ENCODE assay signal across 15 mouse cellular contexts in the genomic region with DNA sequence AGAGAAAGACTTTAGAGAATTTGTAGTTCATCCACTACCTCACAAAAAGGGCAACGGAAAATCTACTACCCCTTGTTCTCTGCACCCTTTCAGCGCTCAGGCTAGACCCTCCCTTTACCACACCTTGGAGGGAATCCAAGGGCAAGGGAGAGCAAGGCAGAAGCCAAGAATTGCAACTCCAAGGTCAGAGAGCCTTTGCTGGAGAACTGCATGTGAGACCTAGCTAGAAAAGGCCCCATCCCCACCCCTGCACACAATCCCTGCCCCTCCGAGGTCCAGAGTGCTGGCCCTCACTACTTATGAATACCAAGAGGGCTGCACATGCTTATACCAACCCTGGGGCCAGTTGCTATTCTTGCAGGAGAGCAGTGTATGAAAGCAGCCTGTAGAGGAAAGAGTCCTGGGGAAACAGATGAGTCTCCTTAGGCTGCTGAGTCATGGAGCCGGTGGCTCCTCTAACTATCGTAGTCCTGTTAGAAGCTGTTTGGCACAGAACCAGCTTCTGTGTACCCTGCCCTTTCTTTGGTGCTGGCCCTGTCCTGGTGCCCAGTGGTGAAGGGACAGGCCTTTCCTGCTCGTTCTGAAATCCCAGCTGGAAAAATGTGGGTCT.
DNase-seq lines count a peak whose midpoint lies in the region; ATAC-seq and TF ChIP-seq lines count a peak whose summit lies in the region.
"Had no signal": no experiment of that assay in that cellular context is flagged by ENCODE, and none has a peak within 500 bp of the region (broad histone marks: within the 10 kb centered on the region; RNA-seq: fewer than 3 reads in every experiment).

No protein-coding gene starts in this region.

- intact Hi-C loops in left cerebral cortex, postnatal 10 days (cut with DNase I), result no loop called here

- no peaks in the 10 kb centered on the region for H3K9me3 ChIP-seq in forebrain, postnatal 0 days (ENCODE audit: low read length)
- H3K9me3 ChIP-seq in forebrain, embryonic 14.5 days (replicated peaks; ENCODE audit: control insufficient read depth, low read length), result no peaks in the 10 kb centered on the region
- no peaks in the 10 kb centered on the region for H3K9me3 ChIP-seq in midbrain, embryonic 13.5 days
- H3K9me3 ChIP-seq in midbrain, embryonic 11.5 days (ENCODE audit: control insufficient read depth, low read length), result no peaks in the 10 kb centered on the region
- H3K9me3 ChIP-seq: forebrain, embryonic 15.5 days; heart, embryonic 15.5 days; hindbrain, embryonic 15.5 days; limb, embryonic 15.5 days; lung, embryonic 15.5 days; stomach, embryonic 15.5 days had no signal

- no peaks in the 10 kb centered on the region; the same call in 1 of the 2 replicates for H3K27me3 ChIP-seq in forebrain, postnatal 0 days (ENCODE audit: insufficient read depth, low read length)
- H3K27me3 ChIP-seq in forebrain, embryonic 14.5 days (replicated peaks; ENCODE audit: control insufficient read depth, insufficient read depth, low read length), result no peaks in the 10 kb centered on the region
- H3K27me3 ChIP-seq in midbrain, embryonic 13.5 days, result no peaks in the 10 kb centered on the region
- H3K27me3 ChIP-seq in midbrain, embryonic 11.5 days (ENCODE audit: control insufficient read depth, insufficient read depth, low read length), result no peaks in the 10 kb centered on the region
- H3K27me3 ChIP-seq: forebrain, embryonic 15.5 days; heart, embryonic 15.5 days; hindbrain, embryonic 15.5 days; limb, embryonic 15.5 days; lung, embryonic 15.5 days; stomach, embryonic 15.5 days had no signal

- H3K4me3 ChIP-seq in forebrain, postnatal 0 days (ENCODE audit: low read depth, low read length), result no peak overlapping the region
- H3K4me3 ChIP-seq in forebrain, embryonic 14.5 days (ENCODE audit: low read depth, low read length), result no peak overlapping the region
- H3K4me3 ChIP-seq in midbrain, embryonic 13.5 days (replicated peaks), result no peak overlapping the region
- no peak overlapping the region for H3K4me3 ChIP-seq in midbrain, embryonic 11.5 days (ENCODE audit: low read depth, low read length)
- H3K4me3 ChIP-seq: forebrain, embryonic 15.5 days; heart, embryonic 15.5 days; hindbrain, embryonic 15.5 days; limb, embryonic 15.5 days; lung, embryonic 15.5 days; stomach, embryonic 15.5 days had no signal

- no peak for ATAC-seq in forebrain, postnatal 0 days
- no peak for ATAC-seq in forebrain, embryonic 14.5 days
- 0 out of 2 replicates have a peak, but pooled peaks have one; percentile 17 for ATAC-seq in midbrain, embryonic 13.5 days
- no peak for ATAC-seq in midbrain, embryonic 11.5 days (ENCODE audit: low FRiP score)
- ATAC-seq: forebrain, embryonic 15.5 days had no signal

- H3K36me3 ChIP-seq in forebrain, postnatal 0 days (ENCODE audit: insufficient read depth), result no peaks in the 10 kb centered on the region
- H3K36me3 ChIP-seq in forebrain, embryonic 14.5 days (ENCODE audit: control insufficient read depth, insufficient read depth, low read length), result no peaks in the 10 kb centered on the region
- H3K36me3 ChIP-seq in midbrain, embryonic 13.5 days, result no peaks in the 10 kb centered on the region
- H3K36me3 ChIP-seq in midbrain, embryonic 11.5 days (ENCODE audit: control insufficient read depth, insufficient read depth, low read length), result no peaks in the 10 kb centered on the region
- H3K36me3 ChIP-seq: forebrain, embryonic 15.5 days; heart, embryonic 15.5 days; hindbrain, embryonic 15.5 days; limb, embryonic 15.5 days; lung, embryonic 15.5 days; stomach, embryonic 15.5 days had no signal

- H3K4me1 ChIP-seq in forebrain, postnatal 0 days (ENCODE audit: insufficient read depth), result no peaks in the 10 kb centered on the region
- no peaks in the 10 kb centered on the region for H3K4me1 ChIP-seq in forebrain, embryonic 14.5 days (ENCODE audit: control insufficient read depth, insufficient read depth, low read length)
- peaks cover 3% of the 10 kb centered on the region; the same call in 1 of the 2 replicates for H3K4me1 ChIP-seq in midbrain, embryonic 13.5 days (replicated peaks)
- H3K4me1 ChIP-seq in midbrain, embryonic 11.5 days (ENCODE audit: control insufficient read depth, insufficient read depth, low read length), result no peaks in the 10 kb centered on the region
- H3K4me1 ChIP-seq: forebrain, embryonic 15.5 days; hindbrain, embryonic 15.5 days; lung, embryonic 15.5 days; stomach, embryonic 15.5 days had no signal

- no peak for TF ChIP-seq CTCF in forebrain, postnatal 0 days (IDR thresholded peaks at IDR 0.05; ENCODE audit: low read depth)

- peak; percentile 13 for DNase-seq in forebrain, postnatal 0 days
- no peak for DNase-seq in forebrain, embryonic 14.5 days (ENCODE audit: low spot score)
- no peak for DNase-seq in midbrain, embryonic 11.5 days (ENCODE audit: low spot score, missing footprints)
- peak; percentile 56 for DNase-seq in adrenal gland, postnatal 10 days
- DNase-seq in kidney, postnatal 36 days, result peak; percentile 66 to 72
- DNase-seq in left cerebral cortex, postnatal 10 days (ENCODE audit: extremely low spot score in 1 of 2, low spot score in 2 of 2), result no peak
- no peak for DNase-seq in cerebellum, postnatal 4 days (ENCODE audit: low spot score in 2 of 2)
- DNase-seq: cerebellum, adult 18-20 months had no signal

- 51% methylated on average over 6 of the region's 6 CpGs for WGBS in forebrain, postnatal 0 days
- WGBS in forebrain, embryonic 14.5 days, result 64% methylated on average over 6 of the region's 6 CpGs
- WGBS in midbrain, embryonic 13.5 days, result 70% methylated on average over 6 of the region's 6 CpGs
- 81% methylated on average over 6 of the region's 6 CpGs for WGBS in midbrain, embryonic 11.5 days

- no peak overlapping the region for H3K27ac ChIP-seq in forebrain, postnatal 0 days (ENCODE audit: low read depth, low read length)
- no peak overlapping the region for H3K27ac ChIP-seq in forebrain, embryonic 14.5 days (ENCODE audit: low read depth, low read length)
- no peak overlapping the region for H3K27ac ChIP-seq in midbrain, embryonic 13.5 days
- no peak overlapping the region for H3K27ac ChIP-seq in midbrain, embryonic 11.5 days (ENCODE audit: low read depth, low read length)
- H3K27ac ChIP-seq: forebrain, embryonic 15.5 days; heart, embryonic 15.5 days; hindbrain, embryonic 15.5 days; limb, embryonic 15.5 days; lung, embryonic 15.5 days; stomach, embryonic 15.5 days had no signal

- no peak overlapping the region for H3K4me2 ChIP-seq in forebrain, postnatal 0 days (ENCODE audit: low read depth)
- no peak overlapping the region for H3K4me2 ChIP-seq in forebrain, embryonic 14.5 days (ENCODE audit: low read length)
- no peak overlapping the region for H3K4me2 ChIP-seq in midbrain, embryonic 13.5 days (replicated peaks)
- H3K4me2 ChIP-seq in midbrain, embryonic 11.5 days, result no peak overlapping the region
- H3K4me2 ChIP-seq: forebrain, embryonic 15.5 days; heart, embryonic 15.5 days; hindbrain, embryonic 15.5 days; limb, embryonic 15.5 days; lung, embryonic 15.5 days; stomach, embryonic 15.5 days had no signal

- H3K9ac ChIP-seq in forebrain, postnatal 0 days, result no peak overlapping the region
- H3K9ac ChIP-seq in forebrain, embryonic 14.5 days (ENCODE audit: low read length), result no peak overlapping the region
- no peak overlapping the region for H3K9ac ChIP-seq in midbrain, embryonic 13.5 days (replicated peaks)
- H3K9ac ChIP-seq in midbrain, embryonic 11.5 days (ENCODE audit: low read length), result no peak overlapping the region
- H3K9ac ChIP-seq: forebrain, embryonic 15.5 days; heart, embryonic 15.5 days; hindbrain, embryonic 15.5 days; limb, embryonic 15.5 days; lung, embryonic 15.5 days; stomach, embryonic 15.5 days had no signal

Comparison
In these comparisons a context has a peak if more than half of its experiments do, and no peak if none do; other contexts are left out.
1. DNase-seq: peak in forebrain, postnatal 0 days (single experiment), adrenal gland, postnatal 10 days (single experiment) and kidney, postnatal 36 days (2 of 2); none in forebrain, embryonic 14.5 days (single experiment), midbrain, embryonic 11.5 days (single experiment), left cerebral cortex, postnatal 10 days (0 of 2) and cerebellum, postnatal 4 days (0 of 2).